Mouse (Mus musculus): Measurements from ENCODE around the gene Ubr3. TPM values are rescaled to one million over a fixed set of nuclear protein-coding genes. Genes with fewer than 3 reads are reported as not detected.
A peak's percentile ranks its signal among the peaks of the same experiment; 100 is the strongest.

Ubr3 gene
- 100 to 1,000 TPM; 142 to 153 TPM for total RNA-seq (2021)
- long read RNA-seq, experiment 1, full-length matches to known transcripts = 3 of 28 reads
- long read RNA-seq, experiment 1, partial matches to known transcripts = 17 of 28 reads
- long read RNA-seq, experiment 1, other reads (novel, unspliced or antisense) = 8 of 28 reads
- long read RNA-seq, experiment 2, full-length matches to known transcripts = 1 of 20 reads
- long read RNA-seq, experiment 2, partial matches to known transcripts = 7 of 20 reads
- long read RNA-seq, experiment 2, other reads (novel, unspliced or antisense) = 12 of 20 reads

- peak; percentile 96 for DNase-seq (ENCODE audit: low spot score in 2 of 2)
- intact Hi-C loops (cut with DNase I) = no loop called here
Measured at GRCm38 (mm10) chr2:69897039-69897617, at the start of gene Ubr3. Ubr3 (plus strand) TSS chr2:69897246.

DNA sequence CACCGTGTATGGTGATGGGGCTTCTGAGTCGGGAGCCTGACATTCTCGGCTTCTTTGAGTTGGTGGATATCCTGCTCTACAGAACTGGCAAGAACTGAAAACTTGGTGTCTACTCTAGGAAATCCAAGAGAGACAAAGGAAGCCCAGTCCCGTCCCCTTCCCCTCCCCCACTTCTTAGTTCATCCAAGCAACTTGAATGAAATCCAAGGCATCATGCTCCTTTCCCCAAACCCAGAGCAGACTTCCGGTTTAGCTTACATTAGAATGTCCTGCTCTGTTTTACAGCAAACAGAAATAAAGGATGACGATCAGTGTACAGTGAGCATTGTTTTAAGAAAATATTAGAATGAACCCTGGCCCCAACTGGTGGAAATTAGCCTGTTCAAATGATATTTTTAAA is 47.8 kb upstream of the Ubr3 start:
- intact Hi-C loops (cut with DNase I) = no loop called here
- no peak for DNase-seq (ENCODE audit: low spot score in 2 of 2)

DNA sequence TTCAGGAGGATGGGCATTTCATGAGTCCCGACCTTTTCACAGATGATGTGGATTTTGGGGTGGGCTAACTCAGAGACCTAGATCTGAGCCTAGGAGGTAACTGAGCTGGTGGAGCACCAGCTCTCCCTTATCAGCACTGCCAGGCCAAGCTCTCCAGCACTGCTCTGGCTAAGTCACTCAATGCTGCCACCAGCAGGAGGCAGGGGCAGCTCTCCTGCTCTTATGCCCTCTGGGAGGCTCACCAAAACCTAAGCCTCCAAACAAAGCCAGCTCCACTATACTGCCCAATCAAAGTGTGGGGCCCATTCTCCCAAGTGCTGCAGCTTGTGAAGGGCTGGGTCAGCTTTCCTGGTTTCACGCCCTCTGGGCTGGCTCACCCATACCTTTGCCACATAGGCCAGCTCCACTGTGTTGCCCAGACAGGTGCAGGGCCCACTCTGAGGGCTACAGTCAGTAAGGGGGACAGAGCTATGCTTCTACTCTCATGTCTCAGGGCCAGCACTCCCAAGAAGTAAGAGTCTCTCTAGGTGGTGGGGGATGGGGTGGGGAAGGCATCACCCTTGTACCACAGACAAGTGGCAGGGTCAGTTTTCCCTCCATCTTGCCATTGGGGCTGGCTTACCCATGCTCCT is 45.5 kb upstream of the Ubr3 start:
- intact Hi-C loops (cut with DNase I) = no loop called here
- no peak for DNase-seq (ENCODE audit: low spot score in 2 of 2)

GRCm38 (mm10) chr2:69856392-69856791 is 40.7 kb upstream of the Ubr3 start:
- intact Hi-C loops (cut with DNase I) = no loop called here
- DNase-seq (ENCODE audit: low spot score in 2 of 2) = no peak

DNA sequence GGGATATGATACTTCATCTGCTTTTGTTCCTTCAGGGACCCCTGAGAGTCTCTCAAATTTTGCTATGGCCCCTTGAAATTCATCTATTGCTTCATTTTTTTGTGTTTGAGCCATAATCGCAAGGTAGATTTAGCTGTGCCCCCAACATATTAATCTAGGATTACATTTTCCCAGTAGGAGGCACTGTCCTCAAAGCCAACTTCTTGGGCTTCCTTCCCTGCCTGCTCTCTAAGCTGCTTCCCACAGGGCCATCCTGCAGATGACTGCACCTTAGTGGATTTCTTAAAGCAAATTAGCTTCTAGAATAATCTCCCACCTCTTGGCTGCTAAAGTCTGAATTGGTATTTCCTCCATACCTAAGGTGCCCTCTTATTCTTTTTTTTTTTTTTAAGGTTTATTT is 39.2 kb upstream of the Ubr3 start:
- no peak for DNase-seq (ENCODE audit: low spot score in 2 of 2)
- intact Hi-C loops (cut with DNase I) = no loop called here

- DNase-seq (ENCODE audit: low spot score in 2 of 2) = no peak
- intact Hi-C loops (cut with DNase I) = loop anchor here (5.0 kb wide), 2 partner anchors 39 to 59 kb away; partner anchors contain the start of gene Klhl23
Measured at GRCm38 (mm10) chr2:69860972-69861452, 36.0 kb upstream of the Ubr3 start.

DNA sequence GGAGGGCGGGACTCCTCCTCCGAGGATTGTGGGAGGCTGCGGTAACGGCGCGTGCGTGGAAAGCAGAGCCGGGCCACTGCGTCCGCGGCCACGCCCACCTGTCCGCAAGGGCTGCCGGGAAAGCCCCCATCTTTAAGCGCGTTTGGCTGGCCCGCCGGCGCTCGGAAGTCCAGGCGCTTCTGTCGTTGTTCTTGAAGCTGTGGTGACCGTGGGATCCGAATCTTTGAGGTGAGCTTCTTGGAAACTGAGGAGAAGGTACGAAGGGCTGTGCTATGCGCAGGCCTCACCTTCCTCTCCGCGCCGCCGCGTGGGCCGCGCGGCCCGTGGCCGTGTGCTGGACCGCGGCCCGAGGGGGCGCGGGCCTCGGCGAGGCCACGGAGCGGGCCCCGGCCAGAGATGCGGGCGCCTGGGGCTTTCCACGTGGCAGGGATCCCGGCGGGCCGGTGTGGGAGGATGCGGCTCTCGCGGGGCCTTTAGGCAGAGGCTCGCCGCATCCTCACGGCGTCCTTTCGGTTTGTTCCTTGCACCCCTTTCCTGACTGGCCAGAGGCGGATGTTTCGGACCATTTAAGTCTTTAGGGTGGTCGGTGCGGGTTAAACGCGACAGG is 35.5 kb upstream of the Ubr3 start, which contains the start of gene Ssb:
Gene Ssb, plus strand, starts transcription at position 78 of the 607 bp plus-strand sequence.
- DNase-seq (ENCODE audit: low spot score in 2 of 2) = peak; percentile 93 to 95
- intact Hi-C loops (cut with DNase I) = loop anchor here (5.0 kb wide), 2 partner anchors 39 to 59 kb away; partner anchors contain the start of gene Klhl23

DNA sequence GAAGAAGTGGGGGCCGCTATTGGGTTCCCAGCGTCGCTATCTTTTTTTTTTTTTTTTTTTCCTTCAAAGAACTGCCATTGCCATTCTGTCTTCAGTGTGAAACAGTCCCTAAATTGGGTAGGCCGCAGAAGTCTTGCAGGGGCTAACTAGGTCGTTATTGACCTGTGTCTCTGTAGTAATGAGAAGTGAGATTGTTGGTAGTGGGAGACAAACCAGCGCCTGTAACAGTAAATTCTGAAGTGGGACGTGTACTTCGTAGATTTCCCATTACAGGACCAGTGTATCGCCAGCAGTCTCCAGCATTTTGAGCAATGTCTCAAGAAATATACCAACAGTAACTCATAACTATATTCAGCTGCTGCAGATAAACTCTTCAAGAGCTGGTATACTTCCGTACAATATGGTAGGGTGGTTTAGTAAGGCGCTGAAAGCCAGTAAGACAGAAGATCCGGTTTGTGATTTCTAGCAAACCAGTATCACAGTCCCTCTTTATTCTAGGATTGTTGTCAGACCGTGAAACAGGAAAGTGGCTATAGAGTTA is 34.9 kb upstream of the Ubr3 start:
- no peak for DNase-seq (ENCODE audit: low spot score in 2 of 2)
- intact Hi-C loops (cut with DNase I) = loop anchor here (5.0 kb wide), 2 partner anchors 40 to 60 kb away; partner anchors contain the start of gene Klhl23

- no peak for DNase-seq (ENCODE audit: low spot score in 2 of 2)
- intact Hi-C loops (cut with DNase I) = no loop called here
Measured at GRCm38 (mm10) chr2:69883990-69884391, 13.1 kb upstream of the Ubr3 start.

DNA sequence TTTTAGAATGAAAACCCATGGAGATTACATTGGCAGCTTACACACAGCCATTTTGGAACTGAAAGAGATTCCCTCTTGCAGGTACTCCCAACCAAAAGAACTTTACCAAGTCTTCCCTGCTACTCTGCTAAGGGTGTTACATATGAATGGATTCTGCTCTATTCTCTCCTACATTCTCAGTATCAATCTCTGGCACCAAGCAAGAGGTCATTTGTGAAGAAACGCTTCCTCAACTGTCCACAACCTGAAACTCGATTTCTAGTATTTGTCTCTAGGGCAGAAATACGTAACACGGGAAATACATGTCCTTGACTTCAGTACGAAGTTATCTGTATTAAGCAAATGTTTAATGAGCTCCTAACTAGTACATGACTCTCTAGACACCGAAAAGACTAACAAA is 12.5 kb upstream of the Ubr3 start:
- intact Hi-C loops (cut with DNase I) = no loop called here

DNA sequence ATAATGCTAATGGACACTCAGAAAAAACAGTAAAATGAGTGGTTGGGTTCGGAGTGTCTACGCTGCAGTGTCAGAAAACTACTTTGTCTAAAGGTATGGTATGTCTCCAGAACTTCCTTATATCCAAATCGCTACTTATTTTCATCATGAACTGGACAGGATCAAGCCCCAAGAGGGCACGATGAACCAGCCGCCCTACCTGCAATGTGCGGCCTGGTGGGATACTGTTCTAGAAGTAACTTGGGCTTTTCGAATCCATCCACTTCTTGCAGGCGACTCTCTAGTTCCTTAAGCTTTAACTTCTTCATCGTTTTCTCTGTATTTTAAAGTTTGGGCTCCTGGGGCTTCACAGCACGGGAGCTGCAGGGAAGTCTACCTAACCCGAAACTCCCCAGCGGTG is 12.0 kb upstream of the Ubr3 start:
- intact Hi-C loops (cut with DNase I) = no loop called here
- DNase-seq (ENCODE audit: low spot score in 2 of 2) = no peak

More for the DNA sequence above, 12.5 kb upstream of the Ubr3 start:
- DNase-seq (ENCODE audit: low spot score in 2 of 2) = no peak

DNA sequence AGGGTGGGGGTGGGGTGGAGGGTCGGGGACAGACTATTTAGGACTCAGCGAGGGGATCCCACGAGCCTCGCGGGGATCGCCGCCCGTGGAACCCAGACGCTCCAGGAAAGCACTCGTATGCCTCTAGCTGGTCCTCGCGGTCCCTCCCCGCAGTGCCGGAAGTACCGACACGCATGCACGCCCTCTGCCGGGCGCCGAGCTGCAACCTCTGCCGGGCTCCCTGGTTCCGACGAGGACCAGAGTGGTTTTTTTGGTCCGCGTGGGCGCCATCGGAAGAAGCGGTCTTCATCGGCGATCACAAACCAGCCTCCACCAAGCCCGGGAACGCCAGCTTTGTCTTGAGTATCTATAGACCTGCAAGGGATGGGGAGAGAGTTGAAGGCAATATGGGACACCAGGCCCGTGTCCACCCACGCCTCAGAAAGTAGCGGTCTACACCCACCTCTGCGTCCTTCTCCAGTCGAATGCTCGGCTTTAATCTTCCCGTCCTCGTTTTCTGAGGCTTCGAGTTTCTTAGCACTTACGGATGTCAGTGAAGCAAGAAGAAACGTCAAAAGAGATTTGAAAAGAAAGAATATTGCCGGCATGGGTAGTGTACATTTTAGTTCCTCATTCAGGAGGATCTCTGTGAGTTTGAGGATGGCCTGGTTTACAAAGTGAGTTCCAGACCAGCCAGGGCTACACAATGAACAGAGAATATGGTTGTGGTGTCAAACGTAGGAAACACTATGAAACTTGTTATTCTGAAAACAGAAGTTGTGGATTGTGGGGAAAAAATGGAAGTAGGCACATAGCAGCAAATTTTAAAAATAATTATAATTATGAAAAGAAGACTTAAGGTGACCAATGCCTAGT is 11.4 kb upstream of the Ubr3 start, which contains the start of gene Mettl5:
Gene Mettl5, minus strand, starts transcription at position 165 of the 855 bp plus-strand sequence.
- intact Hi-C loops (cut with DNase I) = no loop called here
- peak; percentile 92 to 94 for DNase-seq (ENCODE audit: low spot score in 2 of 2)

GRCm38 (mm10) chr2:69888957-69889356 is 8.1 kb upstream of the Ubr3 start:
- no peak for DNase-seq (ENCODE audit: low spot score in 2 of 2)
- intact Hi-C loops (cut with DNase I) = no loop called here

GRCm38 (mm10) chr2:69890843-69891242 is 6.2 kb upstream of the Ubr3 start:
- intact Hi-C loops (cut with DNase I) = no loop called here

GRCm38 (mm10) chr2:69893145-69893544 is 3.9 kb upstream of the Ubr3 start:
- intact Hi-C loops (cut with DNase I) = no loop called here
- DNase-seq (ENCODE audit: low spot score in 2 of 2) = no peak

More at GRCm38 (mm10) chr2:69890843-69891242, 6.2 kb upstream of the Ubr3 start:
- no peak for DNase-seq (ENCODE audit: low spot score in 2 of 2)

DNA sequence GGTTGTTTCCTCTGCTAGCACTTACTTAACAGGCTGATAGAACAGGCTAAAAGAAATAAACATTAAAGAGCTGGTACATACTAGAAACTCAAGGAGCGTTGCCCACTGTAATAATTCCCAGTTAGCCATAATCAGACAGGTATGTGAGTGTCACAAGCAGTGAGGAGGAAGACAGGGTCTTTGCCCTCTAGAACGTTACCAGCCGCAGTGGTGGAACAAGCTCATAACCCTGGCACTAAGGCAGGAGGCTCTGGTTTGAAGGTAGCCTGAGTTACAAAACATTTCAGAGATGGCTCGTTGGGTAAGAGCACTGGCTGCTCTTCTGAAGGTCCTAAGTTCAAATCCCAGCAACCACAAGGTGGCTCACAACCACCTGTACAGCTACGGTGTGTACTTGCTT is 3.2 kb upstream of the Ubr3 start:
- intact Hi-C loops (cut with DNase I) = no loop called here
- no peak for DNase-seq (ENCODE audit: low spot score in 2 of 2)

DNA sequence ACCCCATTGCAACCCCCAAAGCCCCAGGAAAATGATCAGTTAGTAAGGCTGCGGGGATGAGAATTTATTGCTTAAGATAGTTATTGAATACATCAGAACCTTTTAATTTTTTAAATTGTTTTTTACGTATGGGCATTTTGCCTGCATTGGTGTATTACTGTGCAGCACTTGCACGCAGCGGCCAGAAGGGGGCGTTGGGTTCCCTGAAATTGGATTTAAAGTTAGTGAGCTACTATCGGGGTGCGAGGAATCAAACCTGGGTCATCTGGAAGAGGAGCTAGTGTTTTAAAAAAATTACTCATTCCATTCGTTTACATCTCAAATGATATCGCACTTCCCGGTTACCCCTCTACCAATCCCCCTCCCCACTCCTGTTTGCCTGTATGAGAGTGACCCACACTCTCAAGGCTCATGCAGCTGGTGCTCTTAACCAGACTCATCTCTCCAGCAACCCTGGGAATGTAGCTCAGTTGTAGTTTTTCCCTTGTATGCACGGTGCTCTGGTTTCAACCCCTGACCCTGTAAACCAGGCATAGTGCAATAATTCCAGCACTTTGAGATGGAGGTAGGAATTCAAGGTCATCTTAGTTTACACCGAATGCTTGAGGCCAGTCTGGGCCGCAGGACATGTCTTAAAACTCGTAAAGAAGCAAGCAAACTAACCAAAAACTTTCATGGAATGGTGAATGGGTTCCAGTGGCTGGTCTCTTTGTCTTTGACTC is 1.4 kb upstream of the Ubr3 start:
- DNase-seq (ENCODE audit: low spot score in 2 of 2) = no peak
- intact Hi-C loops (cut with DNase I) = no loop called here

- intact Hi-C loops (cut with DNase I) = no loop called here
- DNase-seq (ENCODE audit: low spot score in 2 of 2) = no peak
Measured at GRCm38 (mm10) chr2:69896224-69896581, 843 bp upstream of the Ubr3 start.

All from left cerebral cortex, postnatal 14 days (tissue).